Mouse (Mus musculus) cortical plate, adult 2 months (tissue): ENCODE results near the gene Kat2b.

Experiments used
- CTCF ChIP-seq: fragments of 200-500 bp; IDR thresholded peaks from 2 replicates; pipeline ENCODE4 v1.5.1; 2011; ENCODE audit warnings: mild to moderate bottlenecking, control low read depth, low read length; ENCODE audit not compliant: insufficient read depth; ENCODE audit errors: extremely low read depth
- POLR2A ChIP-seq: fragments of 200-500 bp; IDR thresholded peaks from 2 replicates; pipeline ENCODE4 v1.6.1; 2011; ENCODE audit warnings: mild to moderate bottlenecking, low read length, control low read depth; ENCODE audit not compliant: insufficient read depth; ENCODE audit errors: extremely low read depth

DNA sequence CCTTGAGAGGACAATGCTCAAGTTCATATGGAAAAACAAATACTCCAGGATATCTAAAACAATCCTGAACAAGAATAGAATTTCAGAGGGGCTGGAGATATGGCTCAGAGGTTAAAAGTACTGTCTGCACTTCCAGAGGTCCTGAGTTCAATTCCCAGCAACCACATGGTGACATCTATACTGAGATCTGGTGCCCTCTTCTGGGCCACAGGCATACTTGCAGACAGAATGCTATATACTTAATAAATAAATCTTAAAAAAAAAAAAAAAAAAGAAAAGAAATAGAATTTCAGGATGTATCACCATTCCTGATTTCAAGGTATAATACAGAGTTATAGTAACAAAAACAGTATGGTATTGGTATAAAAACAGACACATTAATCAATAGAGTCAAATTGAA is 47.3 kb upstream of the Kat2b start:
- no peak for TF ChIP-seq CTCF
- no peak for TF ChIP-seq POLR2A
